Mouse (Mus musculus): ENCODE data around the gene Gm3336.

GRCm38 (mm10) chr8:70678679-70679078, 39.7 kb upstream of the Gm3336 start:
- TF ChIP-seq CTCF (IDR thresholded peaks at IDR 0.05; ENCODE audit: borderline replicate concordance, insufficient read depth, low read length) (no peak), POLR2A (IDR thresholded peaks at IDR 0.05; ENCODE audit: low read depth, low read length) (no peak)
